Mouse (Mus musculus) left cerebral cortex, adult 2 months (tissue): ENCODE measurements around the gene Tbxas1. TPM values are rescaled to one million over a fixed set of nuclear protein-coding genes. Genes with fewer than 3 reads are reported as not detected.

Experiments
- DNase-seq, 2 experiments: peaks; one replicate each; pipeline ENCODE4 v3.0.0; 2021 to 2022; ENCODE audit warnings: low spot score in 2 of 2, mixed read lengths in 1 of 2; ENCODE audit errors: extremely low spot score in 1 of 2
- H3K27ac ChIP-seq: fragments of 200-600 bp; 2 replicates; pipeline ENCODE4 v1.8.1; 2022
- H3K4me3 ChIP-seq: fragments of 200-600 bp; 2 replicates; pipeline ENCODE4 v1.8.1; 2022
- CTCF ChIP-seq: fragments of 200-600 bp; IDR thresholded peaks from 2 replicates; pipeline ENCODE4 v1.8.1; 2022; ENCODE audit warnings: antibody characterized with exemption, mild to moderate bottlenecking, moderate library complexity
- intact Hi-C: fragments of 180-260 bp; cut with DNase I; formaldehyde crosslinking; loops from one replicate; pipeline ENCODE4 v1.15.1; 2025
- total RNA-seq, 2 experiments: library from RNA; stranded (reverse); gene quantifications; 2 replicates each; pipeline ENCODE4 v1.2.3; 2021

Tbxas1 gene
- total RNA-seq, 2 experiments from 2014 or later: 2.2 to 2.6 TPM

DNA sequence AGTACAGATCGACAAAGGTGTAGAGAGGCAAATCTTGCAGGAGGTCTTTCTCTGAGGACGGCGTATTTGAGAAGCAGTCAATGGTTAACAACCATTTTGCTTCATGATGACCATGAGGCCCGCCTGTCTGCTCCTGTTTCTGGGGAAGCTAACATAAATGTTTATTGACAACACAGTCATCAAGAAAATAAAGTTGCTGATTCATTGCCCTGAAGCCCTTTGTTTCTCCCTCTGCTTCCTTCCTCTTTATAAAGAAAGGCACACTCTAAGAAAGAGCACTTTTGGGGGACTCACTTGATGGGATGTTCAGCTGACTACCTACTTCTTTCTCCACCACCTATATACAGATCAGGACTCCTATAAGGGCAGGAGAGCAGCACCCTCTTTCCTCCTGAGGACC, 43.5 kb downstream of the Tbxas1 start:
- Histone ChIP-seq H3K27ac (no peak overlapping the region), H3K4me3 (no peak overlapping the region)
- TF ChIP-seq CTCF: no peak
- intact Hi-C loops: no loop called here
- no peak for DNase-seq

DNA sequence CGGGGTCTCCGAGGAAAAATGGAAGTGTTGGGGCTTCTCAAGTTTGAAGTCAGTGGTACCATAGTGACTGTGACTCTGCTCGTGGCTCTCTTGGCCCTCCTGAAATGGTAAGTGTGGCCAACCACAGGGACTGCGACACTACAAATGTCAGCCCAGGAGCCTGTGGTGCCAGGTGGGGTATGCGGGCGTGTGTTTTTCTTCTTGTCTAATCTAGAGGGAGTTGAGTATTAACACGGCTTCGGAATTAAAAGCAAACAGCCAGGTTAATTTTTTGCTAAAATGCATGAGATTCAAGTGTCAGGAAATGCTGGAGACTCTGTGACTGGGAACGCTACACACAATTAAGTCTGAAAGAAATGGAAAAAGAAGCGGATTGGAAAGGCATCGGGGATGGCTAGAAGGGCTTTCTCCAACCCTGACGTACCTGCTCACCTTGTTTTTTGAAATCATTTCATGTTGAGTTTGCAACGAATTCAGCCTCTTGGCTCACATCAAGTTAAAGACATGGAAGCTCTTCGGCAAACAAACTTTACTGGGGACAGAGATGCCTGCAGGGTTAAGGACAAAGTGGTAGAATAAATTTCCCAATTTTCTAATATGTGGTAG, 44.0 kb downstream of the Tbxas1 start:
- intact Hi-C loops: no loop called here
- H3K4me3 ChIP-seq: no peak overlapping the region
- TF ChIP-seq CTCF: no peak
- no peak for DNase-seq
- H3K27ac ChIP-seq: no peak overlapping the region

DNA sequence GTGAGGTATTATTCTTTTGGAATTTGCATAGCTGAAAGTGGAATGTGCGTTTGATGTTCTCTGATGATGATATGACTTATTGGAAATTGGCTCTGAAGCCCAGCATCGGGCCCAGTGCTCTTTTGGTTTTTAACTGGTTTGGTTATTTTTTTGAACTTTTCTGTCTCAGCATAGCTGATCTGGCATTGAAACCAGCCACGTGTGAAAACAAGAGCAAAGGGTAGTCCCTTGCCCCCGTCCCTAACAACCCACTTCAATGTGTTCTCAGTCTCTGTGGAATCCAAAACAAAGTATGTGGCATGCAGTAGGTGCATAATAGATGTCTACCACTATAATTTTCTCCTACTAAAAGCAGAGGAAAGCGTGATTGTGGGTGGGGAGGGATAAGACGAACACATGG, 44.9 kb downstream of the Tbxas1 start:
- no peak for DNase-seq
- intact Hi-C loops: no loop called here

DNA sequence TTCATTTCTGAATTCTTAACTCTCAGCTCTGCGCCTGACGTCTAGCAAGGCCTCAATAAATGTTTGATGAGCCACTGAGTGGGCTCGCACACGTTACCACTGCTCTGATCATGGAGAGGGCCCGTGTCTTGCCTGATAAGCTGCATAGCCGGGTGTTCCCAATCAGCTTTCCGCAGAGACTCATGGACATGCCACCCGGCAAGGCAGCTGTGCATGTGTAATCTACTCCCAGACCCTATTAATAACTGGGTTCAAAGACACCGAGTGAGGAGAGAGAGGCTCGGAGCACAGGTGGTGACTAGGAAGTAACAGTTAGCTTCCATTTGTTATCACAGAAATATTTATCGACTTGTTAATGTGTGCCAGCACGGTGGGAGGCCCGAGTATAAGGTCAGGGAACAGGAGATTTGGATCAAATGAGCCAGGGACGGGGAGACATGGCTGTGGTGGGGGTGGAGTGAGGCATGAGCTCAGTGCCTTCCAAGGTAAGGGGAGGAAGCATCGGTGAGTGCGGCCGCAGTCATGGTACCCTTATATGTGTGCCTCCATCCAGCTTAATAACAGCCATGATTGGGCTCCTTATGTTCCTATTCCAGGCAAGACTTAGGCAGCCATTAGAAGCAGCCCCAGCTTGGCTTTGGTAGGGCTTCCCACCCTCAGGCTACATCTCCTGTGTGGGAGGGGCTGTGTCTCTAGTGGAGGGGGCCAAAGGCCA, 46.0 kb downstream of the Tbxas1 start:
- no peak for DNase-seq
- no peak for TF ChIP-seq CTCF
- intact Hi-C loops: no loop called here
- Histone ChIP-seq H3K27ac (no peak overlapping the region), H3K4me3 (no peak overlapping the region)

More for the DNA sequence above, 44.9 kb downstream of the Tbxas1 start:
- Histone ChIP-seq H3K27ac (no peak overlapping the region), H3K4me3 (no peak overlapping the region)
- no peak for TF ChIP-seq CTCF

DNA sequence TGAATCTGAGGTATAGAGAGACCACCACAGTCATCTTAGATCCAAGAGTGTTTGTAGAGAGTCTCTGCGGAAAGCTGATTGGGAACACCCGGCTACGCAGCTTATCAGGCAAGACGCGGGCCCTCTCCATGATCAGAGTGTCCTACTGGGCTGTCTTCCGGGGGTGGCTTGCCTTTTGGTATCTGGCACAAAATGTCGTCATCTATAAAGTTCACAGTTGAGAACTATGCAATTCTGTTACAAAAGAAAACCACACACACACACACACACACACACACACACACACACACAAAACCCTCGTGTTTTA, 46.6 kb downstream of the Tbxas1 start:
- no peak for TF ChIP-seq CTCF
- no peak for DNase-seq
- H3K27ac ChIP-seq: no peak overlapping the region
- no peak overlapping the region for H3K4me3 ChIP-seq
- intact Hi-C loops: no loop called here

DNA sequence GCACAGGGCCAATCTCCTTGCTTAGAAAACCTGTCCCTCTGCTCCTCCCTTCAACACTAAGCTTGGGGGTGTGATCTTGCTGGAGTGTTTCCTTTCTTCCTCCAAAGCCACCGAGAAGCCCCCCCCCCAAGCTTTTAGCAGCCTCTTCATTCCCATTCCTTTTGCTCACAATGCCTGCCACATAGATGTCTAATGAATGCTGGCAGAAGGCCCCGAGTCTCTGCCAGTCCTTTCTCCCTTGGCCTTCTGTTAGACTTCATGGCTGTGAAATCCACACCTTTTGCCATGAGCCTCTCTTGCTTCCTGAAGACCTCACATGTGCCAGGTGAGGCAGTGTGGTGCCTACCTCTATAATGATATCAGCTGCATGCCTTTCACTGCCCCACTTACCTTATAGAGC, 47.3 kb downstream of the Tbxas1 start:
- DNase-seq: no peak
- Histone ChIP-seq H3K4me3 (no peak overlapping the region), H3K27ac (no peak overlapping the region)
- intact Hi-C loops: no loop called here
- TF ChIP-seq CTCF: no peak

DNA sequence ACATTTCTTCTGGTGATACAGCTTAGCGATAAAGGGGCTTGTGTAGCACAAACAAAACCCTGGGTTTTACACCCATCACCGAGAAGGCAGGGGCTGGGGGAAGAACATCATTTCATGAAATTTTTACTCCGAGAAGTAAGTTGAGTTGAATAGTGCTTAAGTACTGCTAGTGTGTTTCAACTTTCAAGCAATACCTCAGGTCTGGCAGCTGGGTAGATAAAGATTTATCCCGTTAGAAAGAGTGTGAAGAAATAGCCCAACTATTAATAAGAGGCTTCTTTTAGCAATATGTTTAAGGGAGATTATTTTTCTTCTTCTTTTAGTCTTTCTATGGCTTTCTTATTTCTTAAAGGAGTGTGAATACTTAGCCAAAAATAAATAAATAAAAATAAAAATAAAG, 48.2 kb downstream of the Tbxas1 start:
- no peak overlapping the region for H3K4me3 ChIP-seq
- no peak for DNase-seq
- intact Hi-C loops: no loop called here
- H3K27ac ChIP-seq: no peak overlapping the region
- no peak for TF ChIP-seq CTCF

DNA sequence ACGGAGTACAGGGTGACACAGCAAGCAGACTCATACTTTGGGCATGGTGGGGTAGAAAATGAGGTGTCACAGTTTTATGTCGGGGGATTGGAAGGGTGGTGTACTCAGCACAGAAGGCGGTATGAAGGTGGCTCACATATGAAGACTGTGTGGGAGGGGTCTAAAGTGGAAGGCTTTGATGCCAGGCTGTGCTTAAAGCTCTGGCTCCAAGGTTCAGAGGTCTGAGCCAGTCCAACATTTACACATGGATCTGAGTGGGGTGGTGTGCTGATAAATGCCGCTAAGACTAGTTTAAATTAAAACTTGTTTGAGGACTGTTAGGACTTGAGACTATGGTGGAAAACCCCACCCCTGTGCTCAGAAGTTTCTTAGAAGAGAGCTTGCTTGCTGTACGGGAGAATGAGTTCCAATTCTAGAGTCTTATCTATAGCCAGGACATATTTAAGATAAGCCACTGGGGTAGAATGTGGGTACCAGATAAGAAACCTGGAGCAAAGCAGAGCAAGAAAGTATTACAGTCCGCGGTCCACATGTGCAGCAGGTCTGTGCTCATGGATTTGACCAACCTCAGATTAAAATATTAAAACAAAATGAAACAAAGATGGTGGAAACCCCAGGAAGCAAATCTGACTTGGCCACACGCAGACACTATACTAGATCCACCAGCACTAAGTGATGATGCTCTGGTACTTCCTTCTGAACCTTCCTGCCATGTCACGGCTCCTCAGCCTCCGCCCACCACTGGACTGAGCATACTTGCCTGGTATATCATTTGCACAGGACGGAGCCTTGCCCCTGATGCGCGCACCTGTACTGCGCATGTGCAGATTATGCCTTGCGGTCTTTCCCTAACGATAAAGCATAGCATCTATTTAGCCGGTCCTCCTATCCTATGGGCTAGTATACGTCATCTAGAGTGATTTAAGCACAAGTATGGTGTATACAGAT, 48.9 kb downstream of the Tbxas1 start:
- intact Hi-C loops: no loop called here
- Histone ChIP-seq H3K27ac (no peak overlapping the region), H3K4me3 (no peak overlapping the region)
- no peak for DNase-seq
- no peak for TF ChIP-seq CTCF

DNA sequence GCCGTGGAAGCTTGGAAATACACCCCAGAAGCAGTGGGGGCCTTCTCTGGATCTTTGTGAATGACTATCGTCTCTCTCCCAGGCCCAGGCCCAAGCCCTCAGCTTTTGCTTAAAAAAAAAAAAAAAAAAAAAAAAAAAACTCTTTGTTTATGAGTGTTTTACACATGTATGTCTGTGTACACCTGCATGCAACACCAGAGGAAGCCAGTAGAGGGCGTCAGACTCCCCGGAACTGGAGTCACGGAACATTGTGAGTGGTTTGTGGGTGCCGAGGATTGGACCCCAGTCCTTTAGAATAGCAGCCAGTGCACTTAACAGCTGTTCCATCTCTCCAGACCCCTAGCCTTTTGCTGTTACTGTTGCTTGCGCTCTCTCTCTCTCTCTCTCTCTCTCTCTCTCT, 50.5 kb downstream of the Tbxas1 start:
- TF ChIP-seq CTCF: peak; percentile 24
- intact Hi-C loops: no loop called here
- no peak for DNase-seq
- Histone ChIP-seq H3K4me3 (no peak overlapping the region), H3K27ac (no peak overlapping the region)

DNA sequence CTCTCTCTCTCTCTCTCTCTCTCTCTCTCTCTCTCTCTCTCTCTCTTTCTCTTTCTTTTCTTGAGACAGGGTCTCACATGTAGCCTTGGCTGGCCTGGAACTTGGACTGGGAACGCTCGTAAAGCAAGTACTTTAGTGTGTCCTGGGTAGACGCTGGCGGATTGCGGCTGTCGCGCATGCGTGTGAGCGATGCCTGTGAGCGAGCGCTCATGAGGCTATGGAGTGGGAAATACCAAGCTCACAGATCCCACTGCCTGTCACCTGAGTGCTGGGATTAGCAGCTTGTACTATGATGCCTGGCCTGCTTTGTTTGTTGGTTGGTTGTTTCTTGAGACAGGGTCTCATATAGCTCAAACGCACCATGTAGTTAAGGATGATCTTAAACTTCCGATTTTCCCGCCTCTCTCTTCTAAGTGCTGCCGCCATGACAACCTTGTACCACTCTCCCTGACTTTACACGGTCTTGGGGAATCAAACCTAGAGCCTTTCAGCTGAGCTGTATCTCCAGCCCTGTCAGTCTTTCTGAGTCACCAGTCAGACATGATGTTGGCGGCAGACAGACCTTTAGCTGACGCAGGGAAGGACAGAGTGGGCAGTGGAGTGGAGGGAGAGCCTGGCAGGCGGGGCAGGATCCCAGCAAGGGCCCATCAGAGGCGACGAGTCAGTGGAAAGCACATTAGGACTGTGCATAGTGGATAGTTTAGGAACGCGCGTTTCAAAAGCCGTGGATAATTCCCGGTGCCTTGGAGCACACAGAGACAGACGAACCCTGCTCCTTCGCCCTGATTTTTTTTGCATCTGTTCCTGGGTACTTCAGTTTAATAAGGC, 51.1 kb downstream of the Tbxas1 start:
- H3K27ac ChIP-seq: no peak overlapping the region
- no peak for TF ChIP-seq CTCF
- no peak for DNase-seq
- no peak overlapping the region for H3K4me3 ChIP-seq
- intact Hi-C loops: no loop called here

DNA sequence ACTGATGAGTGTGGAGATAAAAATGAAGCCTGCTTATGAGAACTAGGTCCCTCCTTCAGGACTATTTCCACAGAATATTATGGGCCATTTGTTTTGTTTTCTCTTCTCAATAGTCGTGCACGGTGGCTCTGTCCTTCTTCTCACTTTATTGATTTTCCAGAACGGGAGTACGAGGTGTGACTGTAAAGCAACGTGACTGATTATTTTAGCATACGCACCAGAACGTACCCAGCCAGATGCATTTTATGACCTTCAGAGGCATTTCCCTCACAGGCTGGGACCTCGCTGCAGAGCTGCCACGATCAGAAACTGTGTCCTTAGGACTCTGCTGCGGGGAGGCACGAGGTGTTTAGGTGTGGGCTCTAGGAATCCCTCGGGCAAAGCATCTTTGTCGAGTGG, 51.8 kb downstream of the Tbxas1 start:
- intact Hi-C loops: no loop called here
- TF ChIP-seq CTCF: no peak
- H3K27ac ChIP-seq: no peak overlapping the region
- DNase-seq: no peak
- H3K4me3 ChIP-seq: no peak overlapping the region
